Mouse (Mus musculus): ENCODE results near the gene Mrpl1.

Mrpl1 gene

GRCm38 (mm10) chr5:96207531-96207930 is 1.8 kb upstream of the Mrpl1 start:
- no peak for DNase-seq (ENCODE audit: low spot score)

GRCm38 (mm10) chr5:96208543-96208942 is 750 bp upstream of the Mrpl1 start:
- DNase-seq (ENCODE audit: low spot score) = no peak

- DNase-seq (ENCODE audit: low spot score) = peak; percentile 73
These were observed 757 bp downstream of the Mrpl1 start for GRCm38 (mm10) chr5:96209916-96210583.

GRCm38 (mm10) chr5:96218648-96219047 is 9.4 kb downstream of the Mrpl1 start:
- DNase-seq (ENCODE audit: low spot score) = no peak

GRCm38 (mm10) chr5:96219512-96219911 is 10.2 kb downstream of the Mrpl1 start:
- DNase-seq (ENCODE audit: low spot score) = no peak

GRCm38 (mm10) chr5:96221298-96221697 is 12.0 kb downstream of the Mrpl1 start:
- no peak for DNase-seq (ENCODE audit: low spot score)

GRCm38 (mm10) chr5:96221812-96222585 is 12.7 kb downstream of the Mrpl1 start:
- DNase-seq (ENCODE audit: low spot score) = no peak

GRCm38 (mm10) chr5:96222964-96223363 is 13.7 kb downstream of the Mrpl1 start:
- DNase-seq (ENCODE audit: low spot score) = no peak

- DNase-seq (ENCODE audit: low spot score) = no peak
These were observed 17.2 kb downstream of the Mrpl1 start for GRCm38 (mm10) chr5:96226490-96226889.

GRCm38 (mm10) chr5:96228967-96229366 is 19.7 kb downstream of the Mrpl1 start:
- DNase-seq (ENCODE audit: low spot score) = no peak

- no peak for DNase-seq (ENCODE audit: low spot score)
These were observed 29.5 kb downstream of the Mrpl1 start for GRCm38 (mm10) chr5:96238797-96239196.

- no peak for DNase-seq (ENCODE audit: low spot score)
These were observed 31.6 kb downstream of the Mrpl1 start for GRCm38 (mm10) chr5:96240856-96241255.

- no peak for DNase-seq (ENCODE audit: low spot score)
These were observed 35.2 kb downstream of the Mrpl1 start for GRCm38 (mm10) chr5:96244511-96244910.

- DNase-seq (ENCODE audit: low spot score) = no peak
These were observed 44.7 kb downstream of the Mrpl1 start for GRCm38 (mm10) chr5:96253995-96254394.

GRCm38 (mm10) chr5:96255166-96255565 is 45.9 kb downstream of the Mrpl1 start:
- no peak for DNase-seq (ENCODE audit: low spot score)

- no peak for DNase-seq (ENCODE audit: low spot score)
These were observed 48.9 kb downstream of the Mrpl1 start for GRCm38 (mm10) chr5:96258210-96258609.

- DNase-seq (ENCODE audit: low spot score) = peak; percentile 27
These were observed 57.9 kb downstream of the Mrpl1 start for GRCm38 (mm10) chr5:96267017-96267702.

- no peak for DNase-seq (ENCODE audit: low spot score)
These were observed 61.8 kb downstream of the Mrpl1 start for GRCm38 (mm10) chr5:96271070-96271469.

GRCm38 (mm10) chr5:96305786-96306185 is 96.5 kb downstream of the Mrpl1 start:
- DNase-seq (ENCODE audit: low spot score) = no peak

GRCm38 (mm10) chr5:96306271-96306670 is 97.0 kb downstream of the Mrpl1 start:
- no peak for DNase-seq (ENCODE audit: low spot score)

- DNase-seq (ENCODE audit: low spot score) = no peak
These were observed 97.5 kb downstream of the Mrpl1 start for GRCm38 (mm10) chr5:96306826-96307225.

GRCm38 (mm10) chr5:96308086-96308485 is 98.8 kb downstream of the Mrpl1 start:
- DNase-seq (ENCODE audit: low spot score) = no peak

- DNase-seq (ENCODE audit: low spot score) = no peak
These were observed 99.4 kb downstream of the Mrpl1 start for GRCm38 (mm10) chr5:96308645-96309044.

Measured in ovary, postnatal 10 days (tissue).